Mouse (Mus musculus) megakaryocyte-erythroid progenitor cell, adult 5-6 weeks (primary cell): ENCODE measurements around the gene Pank4. TPM values are rescaled to one million over a fixed set of nuclear protein-coding genes. Genes with fewer than 3 reads are reported as not detected.

ENCODE experiments used
- ATAC-seq: replicated peaks from 2 replicates; pipeline ENCODE4 v1.8.0; 2016; ENCODE audit warnings: mild to moderate bottlenecking, inconsistent platforms; ENCODE audit not compliant: severe bottlenecking, poor library complexity, low FRiP score, low TSS enrichment
- total RNA-seq, 2 experiments: library from RNA; stranded (forward) in 1 of 2; stranded (reverse) in 1 of 2; fragments of 200-1000, 215-1000 nt in 1 of 2; fragments of >200 nt in 1 of 2; fragmentation: Nextera tagmentation in 1 of 2; gene quantifications; 2 replicates each; pipeline ENCODE4 v1.2.3; 2014 to 2017

The Pank4 gene
- total RNA-seq (2014; fragmentation: Nextera tagmentation) (71.5 and 97.3 TPM in 2 replicates), total RNA-seq (2017) (34.6 and 35.9 TPM in 2 replicates)

DNA sequence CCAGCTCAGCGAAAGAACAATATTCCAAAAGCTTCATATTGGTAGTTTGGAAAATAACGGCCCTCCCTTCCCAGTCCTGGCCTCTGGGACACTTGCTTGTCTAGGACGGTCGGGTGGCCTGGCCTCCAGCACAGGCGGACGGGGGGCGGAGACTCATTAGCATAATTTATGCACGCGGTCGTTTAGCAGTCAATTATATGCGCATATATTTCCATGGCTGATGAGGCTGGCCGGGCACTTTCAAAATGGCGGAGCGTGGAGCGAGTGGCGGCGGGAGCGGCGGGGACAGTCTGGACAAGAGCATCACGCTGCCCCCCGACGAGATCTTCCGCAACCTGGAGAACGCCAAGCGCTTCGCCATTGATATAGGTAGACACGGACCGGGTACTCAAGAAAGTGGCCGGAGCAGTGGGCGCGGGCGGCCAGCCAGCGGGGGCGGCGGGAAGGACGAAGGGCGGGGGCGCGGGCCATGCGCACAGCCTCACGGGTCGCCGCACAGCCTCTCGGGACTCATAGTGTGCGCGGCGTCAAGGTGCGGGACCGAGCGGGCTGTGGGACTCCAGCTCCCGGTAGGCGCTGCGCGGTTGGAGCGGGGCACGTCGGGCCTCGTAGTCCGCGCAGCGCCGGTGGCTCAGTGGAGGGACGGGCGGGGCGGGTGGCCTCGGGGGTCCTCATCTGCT, at the start of gene Pank4:
Gene Pank4 (plus strand): TSS at position 223 of the 680 bp plus-strand sequence.
- peak; percentile 75 for ATAC-seq

DNA sequence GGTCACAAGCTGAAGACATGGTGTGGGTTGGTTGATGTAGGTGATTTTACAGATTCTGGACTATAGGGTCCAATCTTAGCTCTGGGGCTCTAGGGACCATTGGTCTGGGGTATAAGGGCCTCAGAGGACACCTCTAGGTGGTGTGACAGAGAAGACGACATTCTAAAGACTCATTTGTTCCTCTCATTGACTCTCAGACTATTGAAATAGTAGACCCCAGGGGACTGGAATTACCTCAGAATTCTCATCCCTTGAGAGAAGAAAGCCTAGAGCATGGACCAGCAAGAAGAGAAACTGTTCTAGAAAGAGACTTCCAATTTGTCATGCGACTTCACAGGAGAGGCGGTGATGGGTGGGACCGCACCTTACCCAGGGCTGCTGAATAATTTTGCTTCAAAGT, 49.7 kb upstream of the Pank4 start:
- ATAC-seq = no peak

GRCm38 (mm10) chr4:154914707-154915106, 49.2 kb upstream of the Pank4 start:
- no peak for ATAC-seq

DNA sequence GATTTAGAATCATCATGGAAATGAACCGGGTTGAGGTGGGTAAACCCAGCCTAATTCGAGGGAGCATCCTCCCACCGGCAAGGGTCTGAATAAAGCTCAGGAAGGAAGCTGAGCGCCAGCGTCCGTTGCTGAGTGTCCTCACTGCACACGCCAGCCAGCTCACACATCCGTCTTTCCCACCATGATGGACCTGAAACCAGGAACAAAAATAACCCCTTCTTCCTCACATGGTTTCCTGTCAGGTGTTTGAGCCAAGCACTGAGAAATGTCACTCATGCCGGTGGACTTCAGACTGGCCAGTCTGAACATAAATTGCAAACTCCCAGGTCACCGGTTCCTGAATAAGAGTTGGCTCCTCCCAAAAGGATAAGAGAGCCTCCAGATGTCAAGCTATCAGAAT, 48.6 kb upstream of the Pank4 start:
- ATAC-seq = no peak

GRCm38 (mm10) chr4:154916662-154917061, 47.3 kb upstream of the Pank4 start:
- peak; percentile 28; the same call in 1 of the 2 replicates for ATAC-seq

- no peak for ATAC-seq
These were observed 41.6 kb upstream of the Pank4 start for GRCm38 (mm10) chr4:154922291-154922690.

DNA sequence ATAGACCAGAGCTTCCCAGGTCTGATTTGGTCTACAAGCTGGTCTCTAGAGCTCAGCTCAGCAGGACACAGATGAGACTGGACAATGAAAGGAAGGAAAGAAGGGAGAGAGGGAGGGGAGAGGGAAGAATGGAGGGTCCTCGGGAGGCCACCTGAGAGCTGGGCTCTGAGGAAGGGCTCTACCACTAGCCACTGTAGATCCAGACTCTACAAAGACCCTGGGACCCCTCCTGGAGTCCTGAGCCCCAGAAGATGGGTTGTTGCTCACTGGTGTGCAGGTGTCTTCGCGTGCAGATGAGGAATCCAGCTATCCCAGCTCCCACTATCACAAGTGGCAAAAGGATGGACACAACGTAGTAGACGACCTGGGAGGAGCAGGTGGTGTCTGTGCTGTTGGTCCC, 41.0 kb upstream of the Pank4 start:
- ATAC-seq = no peak

DNA sequence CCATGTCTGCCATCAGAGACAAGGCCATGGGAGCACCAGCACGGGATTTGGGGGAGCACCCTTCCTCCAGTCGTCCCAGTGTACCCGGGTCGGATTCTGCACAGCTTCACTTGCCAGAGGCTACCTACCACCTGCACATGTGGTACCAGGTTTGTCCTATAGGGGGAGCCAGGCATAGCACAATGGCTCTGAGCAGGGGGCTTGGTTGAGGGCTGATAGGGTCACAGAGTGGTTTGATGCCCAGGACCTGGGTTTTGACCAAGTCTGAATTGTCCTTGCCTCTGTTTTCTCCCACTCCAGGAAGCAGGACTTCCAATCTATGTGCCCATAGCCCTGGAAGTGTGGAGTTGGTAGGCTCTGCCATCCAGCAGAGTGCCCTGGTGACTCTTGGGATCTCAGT, 38.5 kb upstream of the Pank4 start:
- 0 out of 2 replicates have a peak, but pooled peaks have one; percentile 17 for ATAC-seq

GRCm38 (mm10) chr4:154926969-154927898, 36.7 kb upstream of the Pank4 start:
- peak; percentile 6 for ATAC-seq

- ATAC-seq = peak; percentile 49
These were observed 36.0 kb upstream of the Pank4 start for GRCm38 (mm10) chr4:154927899-154928337.

- ATAC-seq = peak; percentile 84
These were observed 35.4 kb upstream of the Pank4 start, which contains the start of gene Tnfrsf14 for GRCm38 (mm10) chr4:154928395-154929087. Gene Tnfrsf14 (minus strand): TSS chr4:154928563.

DNA sequence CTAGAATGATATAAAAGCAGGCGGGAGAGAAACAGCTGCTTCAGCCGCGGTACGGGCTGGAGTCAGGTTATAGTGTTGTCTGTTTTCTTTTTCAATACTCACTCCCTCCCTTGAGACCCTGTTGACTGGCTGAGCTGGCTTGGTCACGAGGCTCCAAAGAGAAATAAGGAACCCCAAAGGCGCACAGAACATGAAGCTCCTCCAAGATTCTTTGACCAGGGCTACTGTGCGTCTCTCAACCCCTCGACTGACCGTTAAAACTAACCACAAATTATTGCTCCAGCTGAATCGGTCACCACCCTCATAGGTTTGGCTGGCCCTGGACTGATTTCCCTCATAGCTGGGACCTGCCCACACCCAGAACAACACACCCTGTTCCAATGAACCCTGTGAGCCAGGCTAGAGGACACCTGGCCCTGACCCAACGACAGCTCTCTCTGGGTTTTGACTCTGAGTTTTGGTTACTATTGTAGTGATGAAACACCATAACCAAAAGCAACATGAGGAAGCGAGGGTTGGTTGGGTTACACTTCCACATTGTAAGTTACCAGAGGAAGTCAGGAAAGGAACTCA, 34.7 kb upstream of the Pank4 start:
- peak; percentile 39; the same call in 1 of the 2 replicates for ATAC-seq

- ATAC-seq = no peak
These were observed 30.5 kb upstream of the Pank4 start for GRCm38 (mm10) chr4:154933306-154933907.

DNA sequence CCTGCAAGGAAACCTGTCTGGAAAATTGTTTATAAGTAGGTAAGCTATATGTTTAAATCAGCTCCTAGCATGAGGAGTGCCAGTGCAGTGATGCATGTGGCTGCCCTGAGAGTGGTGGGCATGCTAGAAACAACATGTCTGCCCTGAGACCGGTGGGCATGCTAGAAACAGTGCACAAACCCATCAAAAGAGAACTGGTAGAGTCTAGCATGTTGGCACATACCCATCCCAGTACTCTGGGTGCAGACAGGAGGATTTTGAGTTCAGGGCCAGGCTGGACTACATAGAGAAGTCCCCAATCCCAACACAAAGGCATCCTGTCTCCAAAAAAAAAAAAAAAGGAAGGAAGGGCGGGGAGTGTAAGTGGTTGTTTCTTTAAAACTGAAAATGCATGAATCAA, 29.1 kb upstream of the Pank4 start:
- ATAC-seq = no peak

DNA sequence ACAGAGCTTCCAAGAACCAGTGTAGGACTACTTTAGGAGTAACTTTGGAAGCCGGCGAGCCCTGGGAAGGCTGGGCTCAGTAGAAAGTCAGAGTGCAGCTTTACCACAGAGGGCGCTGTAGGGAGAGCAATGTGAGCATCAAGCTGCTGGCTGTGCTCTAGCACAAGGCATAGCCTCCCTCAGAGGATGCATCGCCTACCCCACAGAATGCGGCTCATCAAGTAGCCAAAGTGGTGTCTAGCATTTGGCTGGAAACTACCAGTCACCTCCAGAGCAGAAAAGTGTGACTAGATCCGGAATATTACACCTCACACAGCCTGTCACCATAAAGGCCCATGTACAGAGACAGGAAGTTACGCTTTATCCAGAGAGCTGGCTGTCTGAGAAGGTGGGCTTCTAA, 28.1 kb upstream of the Pank4 start:
- peak; percentile 65 for ATAC-seq

- ATAC-seq = no peak
These were observed 27.2 kb upstream of the Pank4 start for GRCm38 (mm10) chr4:154936542-154937255.

DNA sequence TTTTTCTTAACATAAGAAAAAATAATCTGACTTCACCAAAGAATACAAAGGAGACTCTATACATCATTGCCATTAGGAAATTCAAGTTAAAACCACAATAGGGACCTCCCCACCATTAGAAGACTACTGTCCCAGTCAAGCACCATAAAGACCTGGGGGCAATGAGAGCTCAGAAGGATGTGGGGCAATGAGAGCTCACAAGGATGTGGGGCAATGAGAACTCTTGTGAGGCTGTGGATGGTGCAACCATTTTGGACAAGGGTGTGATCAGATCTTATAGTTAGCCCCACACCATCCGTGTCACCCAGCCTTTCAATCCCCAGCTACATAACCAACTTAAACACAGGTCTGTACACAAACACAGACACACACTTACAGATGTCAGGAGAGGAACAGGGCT, 26.2 kb upstream of the Pank4 start:
- no peak for ATAC-seq

DNA sequence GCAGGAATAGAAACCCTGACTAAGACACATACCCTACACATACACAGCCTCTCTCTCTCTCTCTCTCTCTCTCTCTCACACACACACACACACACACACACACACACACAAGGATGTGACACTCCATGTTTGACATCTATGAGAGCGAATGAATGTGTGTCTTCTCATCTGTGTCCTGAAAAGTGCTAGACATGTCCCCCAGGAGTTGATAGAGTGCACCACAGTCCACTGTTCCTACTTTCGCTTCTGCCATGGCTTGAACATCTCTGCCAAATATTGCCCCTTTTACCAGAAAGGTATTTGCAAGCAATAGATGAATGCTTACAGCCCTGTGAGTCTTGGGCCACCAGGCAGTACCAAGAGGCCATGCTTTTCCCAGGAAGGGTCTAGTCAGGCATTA, 23.8 kb upstream of the Pank4 start:
- ATAC-seq = no peak
